Mouse (Mus musculus) cerebellum, adult 2 months (tissue): ENCODE data around the gene Gna12.

Experiments used
- CTCF ChIP-seq: fragments of 200-500 bp; IDR thresholded peaks from 2 replicates; pipeline ENCODE4 v1.5.1; 2011; ENCODE audit warnings: low read depth, mild to moderate bottlenecking, control low read depth, low read length, moderate library complexity, borderline replicate concordance; ENCODE audit not compliant: insufficient read depth
- POLR2A ChIP-seq: fragments of 200-500 bp; IDR thresholded peaks from 2 replicates; pipeline ENCODE4 v1.6.1; 2011; ENCODE audit warnings: low read length, control low read depth, borderline replicate concordance; ENCODE audit not compliant: insufficient read depth

DNA sequence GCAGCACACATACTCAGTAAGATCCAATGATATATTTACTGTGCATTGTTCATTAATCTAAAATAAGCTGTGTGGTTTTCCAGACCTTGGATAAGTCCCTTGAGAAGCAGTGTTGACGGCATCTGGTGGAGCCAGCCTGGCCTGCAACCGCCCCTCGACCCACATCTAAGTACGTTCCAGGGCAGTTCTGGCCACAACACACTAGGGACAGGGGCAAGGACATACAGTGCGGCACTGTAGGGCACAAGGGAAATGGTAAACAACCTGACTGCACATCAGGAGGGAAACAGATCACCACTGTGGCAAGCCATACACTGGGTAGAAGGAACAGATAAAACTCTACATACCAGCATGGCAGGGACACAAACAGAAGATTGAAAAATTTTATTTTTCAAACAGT lies 28.4 kb downstream of the Gna12 start:
- TF ChIP-seq CTCF, result no peak
- TF ChIP-seq POLR2A, result no peak
